Mouse (Mus musculus) heart, embryonic 14.5 days (tissue): Measurements from ENCODE around the gene Gm9573. TPM values are rescaled to one million over a fixed set of nuclear protein-coding genes. Genes with fewer than 3 reads are reported as not detected.

Source experiments
- ATAC-seq: fragments of 200-750 bp; cut with Nextera tagmentation; 2 replicates; pipeline ENCODE4 v1.8.0; 2017; ENCODE audit warnings: low read depth, moderate TSS enrichment; ENCODE audit not compliant: insufficient number of reproducible peaks, insufficient read depth, low FRiP score
- H3K27ac ChIP-seq, 2 experiments: fragments of 200-500 bp in 1 of 2; fragments of 300-500 bp in 1 of 2; sonication (generic) in 1 of 2; replicated peaks in 1 of 2; 2 replicates each; pipeline ENCODE4 v1.5.1; 2012 to 2014; ENCODE audit warnings: low read depth in 2 of 2, low read length in 2 of 2, control low read depth in 1 of 2, mild to moderate bottlenecking in 1 of 2, mixed read lengths in 1 of 2; ENCODE audit not compliant: control insufficient read depth in 1 of 2, insufficient read depth in 1 of 2
- H3K27me3 ChIP-seq: fragments of 300-500 bp; sonication (generic); 2 replicates; pipeline ENCODE4 v1.6.1; 2014; ENCODE audit warnings: mild to moderate bottlenecking, low read length, control low read depth; ENCODE audit not compliant: control insufficient read depth, insufficient read depth
- H3K36me3 ChIP-seq: fragments of 300-500 bp; sonication (generic); 2 replicates; pipeline ENCODE4 v1.6.1; 2014; ENCODE audit warnings: mild to moderate bottlenecking, control low read depth, low read length, mixed read lengths; ENCODE audit not compliant: control insufficient read depth, insufficient read depth
- H3K4me1 ChIP-seq, 2 experiments: fragments of 200-500 bp in 1 of 2; fragments of 300-500 bp in 1 of 2; sonication (generic) in 1 of 2; 2 replicates each; pipeline ENCODE4 v1.6.1; 2012 to 2014; ENCODE audit warnings: low read length in 2 of 2, control low read depth in 1 of 2, mixed read lengths in 1 of 2; ENCODE audit not compliant: control insufficient read depth in 2 of 2, insufficient read depth in 2 of 2
- H3K4me2 ChIP-seq: fragments of 300-500 bp; sonication (generic); 2 replicates; pipeline ENCODE4 v1.6.1; 2014; ENCODE audit warnings: mild to moderate bottlenecking, low read length
- H3K4me3 ChIP-seq, 2 experiments: fragments of 200-500 bp in 1 of 2; fragments of 300-500 bp in 1 of 2; sonication (generic) in 1 of 2; 2 replicates each; pipeline ENCODE4 v1.5.1; 2012 to 2014; ENCODE audit warnings: low read length in 2 of 2, mild to moderate bottlenecking in 2 of 2, control low read depth in 1 of 2, low read depth in 1 of 2, moderate library complexity in 1 of 2; ENCODE audit not compliant: control insufficient read depth in 1 of 2, insufficient read depth in 1 of 2
- H3K9ac ChIP-seq: fragments of 300-500 bp; sonication (generic); 2 replicates; pipeline ENCODE4 v1.6.1; 2014; ENCODE audit warnings: mild to moderate bottlenecking, low read length
- H3K9me3 ChIP-seq: fragments of 300-500 bp; sonication (generic); 2 replicates; pipeline ENCODE4 v1.6.1; 2016; ENCODE audit warnings: low read length, control low read depth; ENCODE audit not compliant: control insufficient read depth
- WGBS: fragments of 180-500 bp; shearing (Covaris S2); extraction: QIAGEN DNeasy Blood & Tissue Kit; methylation state at CpG from one replicate; pipeline ENCODE4 v1.1.7; 2014; 5-methylcytosine and 5-hydroxymethylcytosine counted together
- polyA plus RNA-seq: library from polyadenylated mRNA; unstranded; fragments of >200 nt; fragmentation: Nextera tagmentation; extraction: Ambion mirVana; gene quantifications from 2 replicates; pipeline ENCODE4 v1.2.1, GENCODE M21; 2014

Gm9573 gene
- polyA plus RNA-seq, result not detected in 2 replicates

GRCm38 (mm10) chr17:35626537-35626936 lies at the start of gene Gm9573:
TSS of gene Gm9573 (minus strand) at chr17:35626637.
- WGBS, result 57% methylated on average over 7 of the region's 7 CpGs
- Histone ChIP-seq H3K27me3 (no peaks in the 10 kb centered on the region), H3K4me3 (no peak within 1 kb of the TSS), H3K36me3 (no peaks in the 10 kb centered on the region), H3K27ac (no peak within 1 kb of the TSS), H3K4me1 (no peaks in the 10 kb centered on the region), H3K9me3 (no peaks in the 10 kb centered on the region), H3K4me2 (no peak within 1 kb of the TSS), H3K9ac (no peak within 1 kb of the TSS)
- no peak for ATAC-seq

- Histone ChIP-seq H3K4me3 (peak within 1 kb of the TSS; percentile 73 to 76), H3K27ac (peak within 1 kb of the TSS in 1 of 2 experiments; percentile 36; a peak in 1 of 4 replicates), H3K27me3 (no peaks in the 10 kb centered on the region), H3K4me2 (peak within 1 kb of the TSS; percentile 79), H3K36me3 (peaks cover 16% of the 10 kb centered on the region; the same call in 1 of the 2 replicates), H3K4me1 (peaks cover 2 to 4% of the 10 kb centered on the region in 2 experiments; a peak in 2 of 4 replicates), H3K9me3 (no peaks in the 10 kb centered on the region), H3K9ac (peak within 1 kb of the TSS; percentile 92)
- 1% methylated on average over 23 of the region's 23 CpGs for WGBS
- ATAC-seq, result peak; percentile 93
Observed at GRCm38 (mm10) chr17:35673416-35674035, 47.1 kb upstream of the Gm9573 start, which contains the start of gene Gtf2h4. TSS of gene Gtf2h4 (minus strand) at chr17:35673739.

GRCm38 (mm10) chr17:35672527-35672926 lies 46.1 kb upstream of the Gm9573 start:
- H3K4me2 ChIP-seq, result no peak overlapping the region
- 85% methylated on average over 6 of the region's 6 CpGs for WGBS
- H3K27ac ChIP-seq, result no peak overlapping the region
- no peak for ATAC-seq
- no peak overlapping the region for H3K9ac ChIP-seq
- H3K4me1 ChIP-seq, result peaks cover 2 to 7% of the 10 kb centered on the region in 2 experiments
- no peaks in the 10 kb centered on the region for H3K9me3 ChIP-seq
- peaks cover 16% of the 10 kb centered on the region; the same call in 1 of the 2 replicates for H3K36me3 ChIP-seq
- no peaks in the 10 kb centered on the region for H3K27me3 ChIP-seq
- no peak overlapping the region for H3K4me3 ChIP-seq

- no peak overlapping the region for H3K27ac ChIP-seq
Observed at GRCm38 (mm10) chr17:35671846-35672245, 45.4 kb upstream of the Gm9573 start.

GRCm38 (mm10) chr17:35669731-35670130 lies 43.3 kb upstream of the Gm9573 start:
- Histone ChIP-seq H3K27ac (no peak overlapping the region), H3K9ac (no peak overlapping the region), H3K27me3 (no peaks in the 10 kb centered on the region), H3K4me2 (no peak overlapping the region), H3K4me1 (peaks cover 4 to 12% of the 10 kb centered on the region in 2 experiments), H3K4me3 (no peak overlapping the region), H3K9me3 (no peaks in the 10 kb centered on the region), H3K36me3 (peaks cover 28% of the 10 kb centered on the region)
- 92% methylated on average over 9 of the region's 9 CpGs for WGBS
- ATAC-seq, result no peak

More at GRCm38 (mm10) chr17:35671846-35672245, 45.4 kb upstream of the Gm9573 start:
- 89% methylated on average over 6 of the region's 6 CpGs for WGBS
- peaks cover 16% of the 10 kb centered on the region; the same call in 1 of the 2 replicates for H3K36me3 ChIP-seq
- no peak for ATAC-seq
- H3K4me2 ChIP-seq, result no peak overlapping the region
- no peaks in the 10 kb centered on the region for H3K9me3 ChIP-seq
- no peak overlapping the region for H3K4me3 ChIP-seq
- no peak overlapping the region for H3K9ac ChIP-seq
- peaks cover 2 to 7% of the 10 kb centered on the region in 2 experiments for H3K4me1 ChIP-seq
- H3K27me3 ChIP-seq, result no peaks in the 10 kb centered on the region

GRCm38 (mm10) chr17:35667334-35668065 lies 41.1 kb upstream of the Gm9573 start, which contains the start of gene Vars2:
TSS of gene Vars2 (minus strand) at chr17:35667592.
- peak within 1 kb of the TSS; percentile 77 to 89 for H3K4me3 ChIP-seq
- H3K36me3 ChIP-seq, result peaks cover 47% of the 10 kb centered on the region
- no peaks in the 10 kb centered on the region for H3K9me3 ChIP-seq
- H3K4me2 ChIP-seq, result peak within 1 kb of the TSS; percentile 94
- H3K27me3 ChIP-seq, result no peaks in the 10 kb centered on the region
- H3K27ac ChIP-seq, result peak within 1 kb of the TSS; percentile 74 to 80
- WGBS, result under 1% methylated on average over 61 of the region's 61 CpGs
- peaks cover 2 to 8% of the 10 kb centered on the region in 2 experiments; a peak in 3 of 4 replicates for H3K4me1 ChIP-seq
- ATAC-seq, result peak; percentile 78
- peak within 1 kb of the TSS; percentile 91 for H3K9ac ChIP-seq

GRCm38 (mm10) chr17:35666851-35667256 lies 40.4 kb upstream of the Gm9573 start:
- peaks cover 48% of the 10 kb centered on the region for H3K36me3 ChIP-seq
- H3K9ac ChIP-seq, result peak overlapping the region; percentile 91
- H3K4me1 ChIP-seq, result peaks cover 2 to 8% of the 10 kb centered on the region in 2 experiments; a peak in 3 of 4 replicates
- WGBS, result 6% methylated on average over 13 of the region's 13 CpGs
- H3K27ac ChIP-seq, result peak overlapping the region; percentile 74 to 80
- no peaks in the 10 kb centered on the region for H3K9me3 ChIP-seq
- H3K4me2 ChIP-seq, result peak overlapping the region; percentile 94
- peak; percentile 17 for ATAC-seq
- H3K4me3 ChIP-seq, result peak overlapping the region; percentile 77 to 89
- H3K27me3 ChIP-seq, result no peaks in the 10 kb centered on the region
